Mouse (Mus musculus): ENCODE results near the gene Tomm6.

Gene Tomm6

DNA sequence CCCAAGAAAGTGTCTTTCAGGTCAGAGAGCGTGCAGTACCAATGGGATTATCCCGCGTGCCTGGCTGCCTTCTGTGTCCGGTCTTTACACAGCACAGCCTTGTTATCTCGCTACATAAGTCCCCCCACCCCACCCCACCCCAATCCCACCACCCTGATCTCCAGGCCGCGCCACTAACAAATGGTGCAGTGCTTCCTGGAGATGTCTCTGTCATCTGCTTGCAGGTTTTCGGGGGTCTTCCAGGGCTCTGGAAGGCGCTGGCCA lies at the start of gene Tomm6:
Gene Tomm6, minus strand, starts transcription at position 43 of the 264 bp plus-strand sequence.
- no peak for DNase-seq (ENCODE audit: low read depth, low spot score)

DNA sequence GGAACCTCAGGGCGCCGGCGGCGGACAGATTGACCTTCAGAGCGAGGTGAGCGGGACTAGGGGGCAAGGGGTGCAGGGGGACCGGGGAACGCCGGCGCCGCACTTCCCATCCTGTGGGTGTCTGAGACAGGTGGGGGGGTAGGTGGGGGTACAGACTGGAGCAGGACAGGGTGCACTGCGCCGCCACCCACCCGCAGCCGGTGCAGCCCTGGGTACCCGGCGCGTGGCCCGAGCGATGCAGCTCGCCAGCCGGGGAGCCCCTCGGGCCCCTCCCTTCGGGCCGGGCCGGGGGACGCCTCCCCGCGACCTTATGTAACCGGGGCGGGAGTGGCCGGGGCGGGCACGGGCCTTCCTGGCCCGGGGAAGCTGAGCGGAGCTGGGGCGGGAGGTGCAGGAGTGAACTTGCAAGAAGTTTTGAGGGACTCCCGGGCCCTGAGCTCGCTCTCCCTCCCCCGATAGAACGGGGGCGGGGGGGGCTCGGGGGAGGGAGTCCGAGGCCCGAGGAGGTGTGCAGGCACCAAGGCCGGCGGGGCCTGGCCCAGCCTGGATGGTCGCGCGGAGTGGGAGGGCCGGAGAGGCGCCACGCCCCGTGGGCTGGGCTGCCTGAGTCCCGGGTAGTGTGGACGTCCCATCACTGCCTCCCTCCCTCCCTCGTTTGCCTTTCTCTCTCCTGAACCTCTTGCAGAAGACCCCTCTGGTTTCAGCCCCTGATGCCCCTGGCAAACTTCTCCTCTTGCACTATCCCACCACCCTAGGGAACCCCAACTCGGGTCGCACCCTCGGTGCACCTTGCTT lies 49.3 kb upstream of the Tomm6 start:
- DNase-seq (ENCODE audit: low read depth, low spot score) = peak; percentile 89

DNA sequence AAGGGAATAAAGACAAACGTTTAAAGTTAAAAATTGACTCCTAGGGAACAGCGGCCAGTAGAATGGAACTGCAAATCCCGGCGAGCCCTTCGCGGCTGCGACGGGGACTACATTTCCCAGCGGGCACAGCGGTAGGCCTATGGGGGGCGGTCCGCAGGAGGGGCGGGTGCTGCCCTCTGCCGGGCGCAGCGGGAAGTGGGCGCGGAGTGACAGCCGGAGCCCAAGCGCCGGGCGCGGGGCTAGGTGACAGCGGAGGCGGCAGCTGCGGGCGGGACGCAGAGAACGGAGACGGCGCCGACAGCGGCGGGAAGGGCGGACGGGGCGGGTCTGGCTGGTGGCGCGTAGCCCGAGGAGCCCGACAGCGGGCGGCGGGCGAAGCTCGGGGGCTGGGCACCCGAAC lies 48.7 kb upstream of the Tomm6 start, which contains the start of gene Tfeb:
Gene Tfeb, plus strand, starts transcription at position 175 of the 400 bp plus-strand sequence.
- DNase-seq (ENCODE audit: low read depth, low spot score) = peak; percentile 91

DNA sequence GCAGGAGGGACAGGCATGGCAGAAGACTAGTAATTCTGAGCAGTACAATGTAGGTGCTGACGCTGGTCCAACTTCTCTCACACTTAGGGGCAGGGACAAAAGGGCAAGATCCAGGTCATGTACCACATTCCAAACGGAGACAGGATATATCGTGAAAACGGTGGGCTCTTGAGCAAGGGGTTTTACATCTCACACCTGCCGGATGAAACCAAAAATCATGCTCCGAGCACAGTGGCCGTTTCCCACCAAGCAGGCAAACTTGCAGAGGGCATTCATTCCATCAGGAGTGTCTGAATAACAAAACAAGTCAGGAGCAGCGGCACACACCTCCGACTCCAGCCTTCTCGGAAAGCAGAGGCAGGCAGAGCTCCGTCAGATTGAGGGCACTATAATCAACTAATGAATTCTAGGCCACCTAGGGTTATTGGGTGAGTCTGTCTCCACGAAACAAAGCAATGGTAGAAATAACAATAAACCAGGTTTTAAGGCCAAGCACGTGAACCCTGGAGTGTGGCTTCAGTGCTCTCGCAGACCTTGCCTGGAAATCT lies 47.4 kb upstream of the Tomm6 start:
- peak; percentile 68 for DNase-seq (ENCODE audit: low read depth, low spot score)

DNA sequence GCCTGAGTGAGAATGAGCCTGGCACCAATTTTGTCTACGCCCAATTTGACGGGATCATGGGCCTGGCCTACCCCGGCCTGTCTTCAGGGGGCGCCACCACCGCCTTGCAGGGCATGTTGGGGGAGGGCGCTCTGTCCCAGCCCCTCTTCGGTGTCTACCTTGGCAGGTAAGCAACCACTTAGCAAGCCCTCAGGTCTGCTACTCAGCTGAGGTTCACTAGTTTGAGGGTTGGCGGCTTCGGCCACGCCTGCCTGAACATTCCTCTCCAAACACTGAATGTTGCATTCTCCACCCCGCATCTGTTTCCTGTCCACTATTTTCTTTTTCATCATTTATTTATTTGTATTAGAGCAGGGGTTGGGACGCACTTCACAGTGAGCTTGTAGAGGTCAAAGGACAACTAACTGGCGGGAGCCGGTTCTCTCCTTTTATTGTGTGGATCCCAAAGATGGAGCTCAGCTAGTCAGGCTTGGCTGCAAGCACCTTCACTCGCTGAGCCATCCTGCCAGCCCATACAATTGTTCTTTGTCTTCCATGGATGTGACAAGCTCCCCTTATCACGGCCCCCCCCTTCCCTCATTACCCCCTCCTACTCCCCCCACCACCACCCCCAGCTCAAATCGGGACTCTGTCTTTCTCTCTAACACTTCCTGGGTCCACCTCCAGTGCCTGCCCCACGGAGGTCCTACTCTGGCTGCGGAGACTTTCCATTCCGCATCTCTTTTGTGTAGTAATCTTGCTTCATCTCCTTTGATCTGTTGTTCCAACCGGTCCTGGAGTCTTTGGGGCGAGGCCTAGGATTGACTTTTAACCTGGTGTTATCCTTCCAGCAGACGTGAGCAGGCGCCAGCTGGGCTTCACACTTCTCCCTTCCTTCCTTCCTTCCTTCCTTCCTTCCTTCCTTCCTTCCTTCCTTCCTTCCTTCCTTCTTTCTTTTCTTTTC lies 42.7 kb upstream of the Tomm6 start:
- DNase-seq (ENCODE audit: low read depth, low spot score) = peak; percentile 61

DNA sequence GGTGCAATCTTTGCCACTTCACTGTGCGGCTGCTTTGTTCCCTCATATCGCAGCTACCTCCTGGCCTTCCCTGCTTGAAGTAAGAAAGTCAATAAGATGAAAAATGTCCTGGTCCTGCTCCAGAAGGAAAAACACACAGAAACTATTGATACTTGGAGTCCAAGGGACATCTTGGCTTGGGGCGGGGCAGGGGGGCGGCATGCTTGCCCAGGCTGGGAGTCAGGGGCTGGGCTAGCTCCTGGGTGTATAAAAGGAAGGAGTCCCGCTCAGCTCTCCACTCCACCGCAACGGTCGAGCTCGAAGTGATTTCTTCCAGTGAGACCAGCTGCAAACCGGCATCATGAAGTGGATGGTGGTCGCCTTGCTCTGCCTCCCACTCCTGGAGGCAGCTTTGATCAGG lies 38.4 kb upstream of the Tomm6 start, which contains the start of gene Pgc:
Gene Pgc, plus strand, starts transcription at position 277 of the 400 bp plus-strand sequence.
- DNase-seq (ENCODE audit: low read depth, low spot score) = no peak

DNA sequence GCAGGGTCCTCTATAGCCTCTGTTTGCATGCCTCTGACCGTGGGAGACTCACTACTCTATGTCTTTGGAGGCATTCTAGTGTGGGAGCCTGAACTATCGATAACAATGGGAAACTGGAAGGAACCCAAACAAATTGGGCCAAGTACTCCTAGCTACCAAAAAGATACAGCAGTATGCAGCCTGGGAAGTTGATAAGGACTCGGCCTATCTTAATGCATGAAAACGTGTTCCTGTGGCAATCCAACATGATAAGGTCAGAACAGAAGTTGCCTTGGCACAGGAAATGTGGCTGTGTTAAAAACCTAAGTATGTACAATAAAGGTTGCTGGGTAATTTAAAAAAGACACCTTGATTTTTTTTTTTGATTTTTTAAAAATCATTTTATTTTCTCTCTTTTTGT lies 33.0 kb upstream of the Tomm6 start:
- no peak for DNase-seq (ENCODE audit: low read depth, low spot score)

DNA sequence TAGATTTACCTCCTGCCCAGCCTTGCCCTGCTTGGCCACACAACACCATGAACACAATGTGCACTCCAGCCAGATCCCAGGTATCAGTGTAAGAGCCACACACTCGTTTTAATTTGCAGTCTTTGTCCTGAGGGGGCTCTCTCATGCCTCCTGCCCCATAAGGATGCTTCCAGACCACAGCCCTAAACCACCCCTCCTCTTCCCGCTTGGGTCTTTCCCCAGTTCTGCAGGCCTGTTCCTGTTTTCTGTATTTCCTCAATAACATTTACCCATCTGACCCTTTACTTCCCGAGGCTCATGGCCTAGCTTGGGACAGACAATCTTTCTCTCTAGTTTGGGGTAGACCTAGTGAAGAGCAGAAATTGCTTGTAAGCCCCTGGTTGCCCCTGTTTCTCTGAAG lies 26.9 kb upstream of the Tomm6 start:
- DNase-seq (ENCODE audit: low read depth, low spot score) = no peak

DNA sequence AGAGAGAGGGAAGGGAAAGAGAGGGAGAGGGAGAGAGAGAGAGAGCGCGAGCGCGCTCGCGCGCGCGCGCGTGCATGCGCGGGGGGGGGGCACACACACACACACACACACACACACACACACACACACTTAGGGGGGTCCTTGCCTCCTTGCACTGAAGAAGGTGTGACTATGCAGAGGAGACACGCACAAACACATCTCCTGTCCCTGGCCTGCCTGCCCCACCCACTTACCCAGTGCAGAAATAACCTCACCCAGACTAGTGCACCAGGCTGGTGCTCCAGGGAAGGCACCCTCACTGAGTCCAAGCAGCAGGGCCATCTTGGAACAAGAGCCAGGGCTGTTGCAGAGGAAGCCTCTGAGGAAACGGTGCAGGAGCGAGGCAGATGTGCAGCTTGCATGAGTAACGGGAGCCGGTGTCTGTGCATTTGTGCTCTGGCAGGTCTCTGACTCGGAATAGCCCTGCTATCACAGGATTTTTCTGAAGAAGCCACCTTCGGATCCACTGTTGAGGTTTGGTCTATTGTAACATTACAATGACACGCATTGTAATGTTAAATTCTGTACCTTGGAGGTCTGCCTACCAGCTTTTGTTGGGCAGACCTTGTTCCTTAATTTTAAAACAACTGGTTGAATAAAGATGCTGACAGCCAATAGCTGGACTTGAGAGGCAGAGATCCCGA lies 24.8 kb upstream of the Tomm6 start:
- DNase-seq (ENCODE audit: low read depth, low spot score) = peak; percentile 95

DNA sequence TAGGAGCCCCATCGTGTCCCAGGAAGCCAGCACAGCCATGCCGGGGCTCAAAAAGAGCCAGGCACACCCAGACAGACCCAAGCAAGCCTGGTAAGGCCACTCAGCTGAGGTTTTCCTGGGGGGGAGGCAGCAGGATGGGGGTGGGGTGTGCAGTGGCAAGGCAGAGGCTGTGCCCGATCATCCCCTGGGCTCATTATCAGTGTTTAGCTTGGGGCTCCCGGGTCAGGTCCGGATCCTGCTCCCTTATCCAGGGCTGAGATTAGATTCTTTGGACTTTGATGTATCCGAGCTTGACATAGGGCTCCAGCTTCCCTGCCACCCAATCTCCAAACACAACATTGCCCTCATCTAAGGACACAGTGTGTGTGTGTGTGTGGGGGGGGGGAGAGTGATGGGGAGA lies 23.7 kb upstream of the Tomm6 start:
- no peak for DNase-seq (ENCODE audit: low read depth, low spot score)

DNA sequence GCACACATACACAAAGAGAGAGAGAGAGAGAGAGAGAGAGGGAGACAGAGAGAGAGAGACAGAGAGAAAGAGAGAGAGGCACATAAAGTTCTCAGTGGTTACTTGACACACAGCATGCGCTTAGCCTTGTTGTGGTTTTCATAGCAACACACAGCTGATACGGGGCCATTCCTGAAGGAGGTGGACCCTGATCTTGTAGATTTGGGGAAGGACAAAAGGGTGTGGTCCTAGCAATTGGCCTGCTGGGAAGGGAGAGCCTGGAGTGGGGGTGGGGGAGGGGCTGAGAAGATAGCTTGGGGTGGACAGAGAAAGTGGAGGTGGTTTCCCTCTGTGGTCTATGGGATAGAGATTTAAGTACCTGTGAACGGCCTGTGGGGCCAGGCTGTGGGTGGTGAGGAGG lies 21.9 kb upstream of the Tomm6 start:
- DNase-seq (ENCODE audit: low read depth, low spot score) = peak; percentile 75

DNA sequence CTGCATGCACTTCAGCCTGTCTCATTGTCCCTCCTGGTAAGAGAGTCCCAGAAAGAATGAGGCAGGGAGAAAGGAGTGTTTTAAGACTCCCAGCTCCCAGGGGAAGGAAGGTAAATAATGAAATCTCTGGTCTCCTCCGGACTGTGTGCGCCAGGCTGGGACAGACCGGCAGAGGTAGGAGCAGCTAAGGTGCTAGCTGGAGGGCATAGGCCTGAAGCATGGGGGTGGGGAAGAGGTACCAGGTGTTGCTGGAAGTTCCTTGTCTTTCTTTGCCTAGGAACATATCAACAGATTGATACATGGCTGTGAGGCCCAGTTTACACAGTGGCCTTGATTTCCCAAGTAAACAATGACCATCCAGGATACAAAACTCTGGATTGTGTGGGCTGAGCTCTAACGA lies 20.8 kb upstream of the Tomm6 start:
- no peak for DNase-seq (ENCODE audit: low read depth, low spot score)

DNA sequence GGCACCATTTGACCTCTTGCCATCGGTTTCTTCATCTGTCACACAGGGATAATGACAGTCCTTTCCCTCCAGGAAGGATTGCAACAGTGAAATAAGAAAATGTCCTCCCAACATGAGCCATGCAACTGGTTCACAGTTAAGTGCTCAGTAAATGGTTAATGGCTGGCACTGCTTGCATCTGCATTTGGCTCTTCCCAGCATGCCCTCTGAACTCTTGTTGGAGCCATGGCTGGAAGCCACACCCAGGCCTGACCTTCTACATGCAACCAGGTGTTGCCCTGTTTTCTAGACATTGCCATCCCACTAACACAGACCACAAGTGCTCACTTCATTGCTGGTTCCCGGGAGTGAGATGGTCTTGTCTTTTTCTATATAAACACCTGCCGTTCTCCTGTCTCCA lies 19.8 kb upstream of the Tomm6 start:
- no peak for DNase-seq (ENCODE audit: low read depth, low spot score)

DNA sequence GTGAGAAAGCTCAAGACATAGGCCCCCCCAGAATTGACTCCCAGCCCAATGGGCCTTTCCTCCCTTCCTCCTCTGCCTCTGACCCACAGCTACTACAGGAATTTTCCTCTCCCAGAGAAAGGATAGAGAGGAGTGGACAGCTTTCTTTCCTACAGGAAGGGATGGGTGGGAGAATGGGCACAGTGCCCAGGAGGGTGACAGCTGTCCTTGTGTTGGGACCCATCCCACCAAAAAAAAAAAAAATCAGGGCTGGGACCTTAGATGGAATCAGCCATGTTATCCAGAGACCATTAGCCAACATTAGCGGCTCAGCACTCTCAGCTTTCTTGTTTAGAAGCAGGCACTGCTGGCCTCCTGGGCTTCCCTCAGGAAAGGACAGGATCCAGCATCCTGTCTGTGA lies 18.0 kb upstream of the Tomm6 start:
- no peak for DNase-seq (ENCODE audit: low read depth, low spot score)

DNA sequence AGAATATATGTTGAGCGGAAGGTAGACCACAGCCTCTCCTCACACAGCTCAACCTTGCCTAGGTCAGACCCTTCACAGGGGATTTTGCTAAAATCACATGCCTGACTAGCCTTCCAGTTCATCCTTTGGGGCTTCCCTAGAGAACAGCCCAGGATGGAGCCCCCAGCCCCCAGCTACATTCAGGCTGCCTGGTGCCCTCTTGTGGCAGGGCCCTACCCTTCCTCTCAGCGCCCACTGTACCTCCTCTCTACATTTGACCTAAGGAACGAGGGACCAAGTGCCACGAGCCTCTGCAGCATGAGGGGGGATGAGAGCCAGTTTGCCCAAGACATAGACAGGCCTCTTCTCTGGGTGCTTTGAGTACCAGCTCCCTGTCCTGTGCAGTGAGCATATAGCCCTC lies 16.5 kb upstream of the Tomm6 start:
- DNase-seq (ENCODE audit: low read depth, low spot score) = no peak

DNA sequence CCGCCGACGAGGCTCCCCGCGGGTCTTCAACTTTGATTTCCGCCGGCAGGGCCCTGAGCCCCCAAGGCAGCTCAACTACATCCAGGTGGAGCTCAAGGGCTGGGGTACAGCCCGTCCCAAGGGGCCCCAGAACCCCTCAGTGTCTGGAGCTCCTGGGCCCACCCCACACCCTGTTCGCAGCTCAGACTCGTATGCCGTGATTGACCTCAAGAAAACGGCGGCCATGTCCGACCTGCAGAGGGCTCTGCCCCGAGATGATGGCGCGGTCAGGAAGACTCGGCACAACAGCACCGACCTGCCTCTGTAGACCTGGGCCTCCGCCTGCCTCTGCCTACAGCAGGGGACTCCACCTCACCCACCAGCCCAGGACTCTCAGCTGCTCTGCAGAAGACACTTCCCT lies 15.4 kb upstream of the Tomm6 start:
- peak; percentile 54 for DNase-seq (ENCODE audit: low read depth, low spot score)

DNA sequence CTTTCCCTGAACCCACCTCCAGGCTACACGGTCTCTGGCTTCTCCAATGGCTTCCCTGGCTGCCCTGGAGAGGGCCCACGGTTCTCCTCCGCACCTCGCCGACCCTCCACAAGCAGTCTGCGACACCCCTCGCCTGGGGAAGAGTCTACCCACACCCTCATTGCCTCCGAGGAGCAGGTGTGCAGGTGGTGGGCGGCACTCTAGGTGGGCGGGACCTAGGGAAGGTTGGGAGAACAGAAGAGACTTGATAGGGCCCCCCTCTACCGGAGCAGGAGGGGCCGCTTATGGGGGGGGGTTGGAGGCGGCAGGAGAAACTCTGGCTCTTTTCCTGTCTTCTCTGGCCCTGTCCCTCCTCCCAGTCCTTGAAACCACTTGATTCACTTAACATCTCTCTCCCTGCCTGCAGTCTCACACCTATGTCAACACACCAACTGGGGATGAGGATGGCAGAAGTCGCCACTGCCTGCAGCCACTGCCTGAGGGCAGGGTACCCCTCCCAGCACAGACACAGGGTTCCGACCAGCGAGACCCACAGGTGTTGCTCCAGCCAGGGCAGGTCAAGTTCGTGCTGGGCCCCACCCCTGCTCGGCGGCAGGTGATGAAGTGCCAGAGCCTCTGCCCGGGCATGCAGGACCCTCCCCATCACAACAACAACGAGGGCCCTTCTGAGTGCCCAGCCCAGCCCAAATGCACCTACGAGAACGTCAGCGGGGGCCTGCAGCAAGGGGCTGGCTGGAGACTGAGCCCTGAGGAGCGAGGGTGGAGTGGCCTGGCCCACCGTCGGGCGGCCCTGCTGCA lies 14.6 kb upstream of the Tomm6 start:
- DNase-seq (ENCODE audit: low read depth, low spot score) = peak; percentile 79

DNA sequence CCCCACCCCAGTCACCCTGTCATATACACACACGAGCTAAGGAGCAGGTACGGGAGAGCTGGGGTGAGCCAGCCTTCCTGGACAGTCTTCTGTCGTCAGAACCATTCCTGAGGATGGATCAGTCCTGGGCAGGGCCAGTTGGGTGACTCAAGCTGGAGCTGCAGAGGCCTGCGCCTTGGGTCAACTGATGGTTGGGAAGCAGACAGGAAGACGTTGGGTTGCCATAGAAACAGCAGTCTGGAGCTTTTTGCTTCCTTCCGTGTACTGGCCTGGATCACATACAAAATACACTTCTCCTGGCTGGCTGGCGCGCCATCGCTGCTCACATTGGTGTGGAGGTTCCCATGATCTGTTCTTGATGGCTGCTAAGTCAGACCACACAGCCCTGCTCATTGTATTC lies 13.6 kb upstream of the Tomm6 start:
- peak; percentile 64 for DNase-seq (ENCODE audit: low read depth, low spot score)

DNA sequence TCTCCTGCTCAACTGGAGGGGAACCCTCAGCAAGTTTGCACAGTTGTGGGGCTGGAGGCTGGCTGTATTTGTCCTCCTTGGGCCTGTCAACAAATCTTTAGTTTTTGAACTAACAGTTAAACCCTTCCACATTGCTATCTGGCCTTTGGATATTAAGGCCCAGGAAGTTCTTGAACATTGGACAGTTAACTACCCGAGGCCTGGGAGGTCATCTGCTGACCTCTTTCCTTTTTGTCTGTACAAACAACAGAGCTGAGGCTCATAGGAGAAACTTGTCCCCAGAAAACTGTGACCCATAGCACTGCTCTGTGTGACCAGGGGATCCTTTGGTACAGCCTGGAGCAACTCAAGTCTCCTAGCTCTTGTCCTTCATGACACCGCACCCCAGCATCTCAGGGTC lies 10.9 kb upstream of the Tomm6 start:
- DNase-seq (ENCODE audit: low read depth, low spot score) = no peak

DNA sequence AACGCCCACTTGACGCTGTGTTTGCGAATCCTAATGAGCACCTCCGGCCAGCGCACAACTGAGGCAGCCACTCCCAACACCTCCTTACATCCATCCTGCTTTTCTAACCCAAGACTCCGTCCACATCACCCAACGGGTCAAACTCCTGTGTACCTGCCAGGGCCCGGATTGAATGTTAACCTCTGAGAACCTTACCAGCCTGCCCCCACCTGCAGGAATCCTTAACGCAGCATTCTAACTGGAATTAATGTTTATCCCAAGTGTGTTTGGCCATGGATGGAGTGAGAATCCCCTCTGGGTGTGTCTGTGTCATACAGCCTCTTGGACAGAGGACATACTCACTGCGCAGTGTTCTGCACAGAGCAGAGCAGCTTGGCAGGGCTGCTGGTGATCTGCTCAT lies 10.0 kb upstream of the Tomm6 start:
- no peak for DNase-seq (ENCODE audit: low read depth, low spot score)

DNA sequence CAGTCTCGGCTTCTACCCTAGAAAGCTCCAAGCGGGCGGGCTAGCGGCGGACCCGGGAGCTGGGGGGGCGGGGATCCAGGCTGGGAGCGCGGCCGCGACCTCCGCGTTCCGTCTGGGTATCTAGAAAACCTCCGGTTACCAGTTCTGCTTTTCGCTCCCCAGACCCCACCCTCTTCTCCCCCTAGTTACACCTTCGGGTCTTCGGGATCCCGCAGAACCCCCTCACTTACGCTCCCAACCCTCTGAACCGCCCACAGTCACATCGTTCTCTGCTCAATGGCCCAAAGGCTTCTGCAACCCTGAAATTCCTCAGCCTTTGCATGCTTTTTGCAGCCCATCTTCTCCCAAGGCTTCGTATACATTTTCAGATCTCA lies 7.1 kb upstream of the Tomm6 start:
- DNase-seq (ENCODE audit: low read depth, low spot score) = peak; percentile 63

Data from R1 (cell line).